Mouse (Mus musculus): ENCODE measurements around the gene Nfix.

DNA sequence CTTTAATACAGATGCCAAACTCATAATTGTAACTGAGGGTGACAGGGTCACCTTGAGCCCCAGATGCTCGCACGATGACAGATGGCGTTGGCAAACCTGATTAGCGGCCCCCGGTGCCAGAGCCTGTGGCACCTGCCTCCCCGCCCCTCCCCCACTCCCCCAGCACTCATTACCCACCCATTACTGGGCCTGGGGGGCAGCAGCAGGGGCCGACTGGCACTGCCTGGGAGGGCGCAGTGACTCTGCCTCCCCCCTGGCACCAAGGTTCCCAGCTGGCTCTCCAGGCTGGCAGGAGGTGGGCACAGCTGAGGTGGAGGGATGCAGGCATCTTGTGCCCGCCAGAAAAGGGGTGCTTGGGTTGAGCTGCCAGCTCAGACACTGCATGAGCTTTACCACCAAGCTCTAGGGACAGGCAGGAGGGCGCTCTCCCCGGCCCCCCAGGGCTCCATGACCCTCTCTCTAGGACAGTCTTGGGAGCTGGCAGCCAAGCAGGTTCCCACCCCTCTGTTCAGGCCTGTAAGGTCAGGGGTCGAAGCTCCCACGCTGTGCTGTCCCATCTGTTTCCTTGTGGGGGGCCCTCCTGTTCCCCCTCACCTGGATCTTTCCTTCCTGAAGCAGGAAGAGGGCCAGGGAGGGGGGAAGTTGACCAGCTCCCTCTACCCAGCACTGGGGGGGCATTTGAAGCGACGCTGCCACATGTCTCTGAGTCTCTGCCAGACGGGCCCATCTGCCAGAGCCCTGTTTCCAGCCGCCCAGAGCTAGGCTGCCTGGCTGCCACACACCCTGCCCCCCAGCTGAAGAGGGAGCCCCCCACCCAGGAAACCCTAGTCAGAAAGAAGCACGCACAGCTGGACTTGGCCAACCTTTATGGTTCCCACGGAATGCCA is 14.7 kb upstream of the Nfix start:
- TF ChIP-seq CTCF (IDR thresholded peaks at IDR 0.05; ENCODE audit: borderline replicate concordance, insufficient read depth, low read depth, low read length) (no peak), POLR2A (IDR thresholded peaks at IDR 0.05; ENCODE audit: borderline replicate concordance, insufficient read depth, low read length) (no peak)

Data from cerebellum, adult 2 months (tissue).